Mouse (Mus musculus) neutrophil, adult 5-6 weeks (primary cell): Measurements from ENCODE around the gene Rab42. TPM values are rescaled to one million over a fixed set of nuclear protein-coding genes. Genes with fewer than 3 reads are reported as not detected.

Source experiments
- total RNA-seq: library from RNA; stranded (forward); fragments of 200-1000 nt; gene quantifications from 2 replicates; pipeline ENCODE4 v1.2.3, GENCODE M21; 2017

Rab42 gene
- total RNA-seq, 1 experiment from 2014 or later, result not detected

Other genes starting within 250 kb of the Rab42 start
- 0.49 and 0.70 TPM in 2 replicates for gene Gm10300, start 228.7 kb downstream of the Rab42 start, total RNA-seq
- 179 and 190 TPM in 2 replicates for gene Epb41, start 228.1 kb downstream of the Rab42 start, total RNA-seq
- not detected in 2 replicates for gene Oprd1, start 158.9 kb downstream of the Rab42 start, total RNA-seq
- gene Ythdf2, start 91.1 kb downstream of the Rab42 start, total RNA-seq, result 40.9 and 56.7 TPM in 2 replicates
- 29.1 and 37.3 TPM in 2 replicates for gene Gmeb1, start 41.8 kb downstream of the Rab42 start, total RNA-seq
- 28.3 and 47.9 TPM in 2 replicates for gene Taf12, start 29.0 kb downstream of the Rab42 start, total RNA-seq
- 24.9 and 29.7 TPM in 2 replicates for gene Trnau1ap, start 26.2 kb upstream of the Rab42 start, total RNA-seq
- gene Rcc1, start 50.2 kb upstream of the Rab42 start, total RNA-seq, result 3.3 and 7.9 TPM in 2 replicates
- gene Phactr4, start 119.1 kb upstream of the Rab42 start, total RNA-seq, result 7.8 and 8.0 TPM in 2 replicates
- 2.9 and 10.1 TPM in 2 replicates for gene Med18, start 160.5 kb upstream of the Rab42 start, total RNA-seq
- gene Sesn2, start 207.1 kb upstream of the Rab42 start, total RNA-seq, result 30.6 and 33.4 TPM in 2 replicates
- 127 and 138 TPM in 2 replicates for gene Atpif1, start 230.3 kb upstream of the Rab42 start, total RNA-seq
- gene Dnajc8, start 232.2 kb upstream of the Rab42 start, total RNA-seq, result 327 and 337 TPM in 2 replicates